Mouse (Mus musculus): ENCODE results near the gene Moxd1. TPM values are rescaled to one million over a fixed set of nuclear protein-coding genes. Genes with fewer than 3 reads are reported as not detected.

Moxd1 gene
- polyA plus RNA-seq, 1 experiment from 2014 or later, result 0.25 TPM

DNA sequence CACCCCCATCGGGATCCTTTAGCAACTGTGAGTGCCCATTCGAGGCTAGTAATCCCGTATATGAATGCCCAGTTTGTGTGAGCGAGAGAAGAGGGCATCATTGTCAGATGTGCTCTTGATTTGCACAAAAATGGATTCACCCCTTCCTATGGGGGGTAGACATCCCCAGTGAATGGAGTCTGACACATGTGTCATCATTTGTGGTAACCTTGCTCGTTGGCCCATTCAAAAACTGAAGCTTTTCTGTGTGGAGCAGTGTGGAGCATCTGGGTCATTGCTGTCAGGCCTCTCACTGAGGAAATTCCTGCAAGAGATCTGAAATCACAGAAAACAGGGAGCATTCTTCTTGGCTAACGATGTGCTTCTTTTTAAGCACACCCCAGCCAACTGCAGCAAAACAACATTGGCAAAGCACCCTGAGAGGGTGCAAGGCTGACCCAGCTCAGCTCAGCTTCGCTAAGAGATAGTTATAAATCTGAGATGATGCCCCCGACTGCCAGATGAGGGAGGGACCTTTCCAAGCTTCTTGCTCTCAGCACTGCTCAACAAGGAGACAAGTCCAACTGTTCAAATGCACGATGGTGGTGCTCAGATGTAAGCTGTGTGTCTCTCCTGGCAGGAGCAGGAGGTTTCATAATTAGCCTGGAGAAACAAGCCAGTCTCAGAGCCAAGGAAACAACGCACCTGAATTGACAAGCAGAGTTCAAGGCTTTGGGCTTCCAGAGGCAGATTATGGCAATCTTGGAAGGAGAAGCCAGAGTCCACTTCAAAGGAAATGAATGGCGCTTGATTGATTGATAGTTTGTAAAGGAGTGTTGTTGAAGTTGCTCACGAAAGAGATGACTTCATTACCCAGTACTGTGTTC lies 5.2 kb downstream of the Moxd1 start:
- Histone ChIP-seq H3K9me3 (replicated peaks) (no peaks in the 10 kb centered on the region), H3K4me2 (no peak overlapping the region), H3K4me3 (replicated peaks) (no peak overlapping the region), H3K9ac (no peak overlapping the region), H3K4me1 (replicated peaks) (peaks cover 4% of the 10 kb centered on the region), H3K27ac (no peak overlapping the region), H3K27me3 (peaks cover 19% of the 10 kb centered on the region), H3K36me3 (no peaks in the 10 kb centered on the region)
- WGBS (ENCODE audit: insufficient replicate concordance), result 53% methylated on average over 12 of the region's 12 CpGs
- no peak for ATAC-seq (ENCODE audit: low read depth)
- no peak for DNase-seq

DNA sequence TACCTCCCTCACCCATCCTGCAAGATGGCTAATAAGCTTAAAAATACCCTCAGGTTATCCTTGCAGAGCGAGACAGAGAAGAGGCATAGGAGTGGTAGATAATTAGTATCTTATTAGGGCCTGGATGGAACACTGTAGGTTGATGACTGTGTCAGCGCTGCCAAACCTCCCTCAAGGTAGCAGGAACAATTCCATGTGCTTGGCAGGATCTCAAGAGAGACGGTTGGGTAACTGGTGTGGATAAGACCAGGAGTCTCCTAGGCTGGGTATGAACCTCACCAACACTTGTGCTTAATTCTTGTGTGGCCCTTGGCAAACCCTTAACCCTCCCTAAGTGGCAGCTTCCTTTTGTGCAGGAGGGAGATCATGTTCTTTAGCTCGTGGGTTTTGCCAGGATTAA lies 9.0 kb downstream of the Moxd1 start:
- Histone ChIP-seq H3K4me1 (replicated peaks) (no peaks in the 10 kb centered on the region), H3K9me3 (replicated peaks) (no peaks in the 10 kb centered on the region), H3K9ac (no peak overlapping the region), H3K36me3 (no peaks in the 10 kb centered on the region), H3K27me3 (no peaks in the 10 kb centered on the region), H3K4me3 (replicated peaks) (no peak overlapping the region), H3K27ac (no peak overlapping the region), H3K4me2 (no peak overlapping the region)
- ATAC-seq (ENCODE audit: low read depth) (no peak), DNase-seq (no peak)
- 52% methylated on average over 4 of the region's 4 CpGs for WGBS (ENCODE audit: insufficient replicate concordance)

DNA sequence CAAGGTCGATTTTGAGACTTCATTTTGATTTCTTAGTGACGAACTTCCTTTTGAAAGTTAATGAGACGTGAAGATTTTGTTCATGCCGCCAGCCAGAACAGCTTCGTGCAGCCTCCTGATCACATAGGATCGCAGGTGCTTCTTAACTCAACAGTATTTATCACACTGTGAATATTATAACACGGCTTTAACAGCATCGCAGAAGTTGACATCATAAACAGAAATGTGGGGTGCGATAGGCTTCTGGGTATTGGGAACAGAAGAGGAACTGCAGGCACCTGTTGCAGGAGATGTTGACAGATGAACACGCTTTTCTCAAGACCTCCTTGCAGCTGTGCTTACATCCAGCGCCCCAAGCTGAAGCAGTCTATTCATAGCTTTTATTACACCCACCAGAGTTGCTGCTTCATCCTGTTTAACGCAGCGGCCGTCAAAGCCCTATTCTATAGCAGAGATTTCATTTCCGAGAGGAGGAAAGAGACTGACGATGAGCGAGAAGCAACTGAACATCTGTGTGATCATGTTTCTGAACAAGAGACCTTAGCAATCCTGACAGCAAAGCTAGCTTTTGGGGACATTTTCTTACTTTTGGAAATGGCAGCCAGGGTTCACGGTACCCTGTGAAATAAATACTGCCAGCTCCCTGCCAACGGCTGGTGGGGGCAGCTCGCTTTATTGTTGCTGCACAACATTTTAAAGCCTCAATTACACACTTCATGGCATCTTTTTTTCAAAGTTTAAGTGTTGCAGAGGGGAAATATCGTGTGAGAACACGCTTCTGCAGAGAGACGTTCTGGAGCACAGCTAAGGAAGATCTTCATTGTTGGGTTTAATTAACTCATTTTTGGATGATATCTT lies 12.3 kb downstream of the Moxd1 start:
- no peak overlapping the region for H3K9ac ChIP-seq
- no peak overlapping the region for H3K27ac ChIP-seq
- ATAC-seq (ENCODE audit: low read depth) (no peak), DNase-seq (no peak)
- no peak overlapping the region for H3K4me2 ChIP-seq
- no peaks in the 10 kb centered on the region for H3K27me3 ChIP-seq
- H3K9me3 ChIP-seq (replicated peaks), result no peaks in the 10 kb centered on the region
- 68% methylated on average over 23 of the region's 23 CpGs for WGBS (ENCODE audit: insufficient replicate concordance)
- H3K36me3 ChIP-seq, result no peaks in the 10 kb centered on the region
- no peak overlapping the region for H3K4me3 ChIP-seq (replicated peaks)
- H3K4me1 ChIP-seq (replicated peaks), result no peaks in the 10 kb centered on the region

DNA sequence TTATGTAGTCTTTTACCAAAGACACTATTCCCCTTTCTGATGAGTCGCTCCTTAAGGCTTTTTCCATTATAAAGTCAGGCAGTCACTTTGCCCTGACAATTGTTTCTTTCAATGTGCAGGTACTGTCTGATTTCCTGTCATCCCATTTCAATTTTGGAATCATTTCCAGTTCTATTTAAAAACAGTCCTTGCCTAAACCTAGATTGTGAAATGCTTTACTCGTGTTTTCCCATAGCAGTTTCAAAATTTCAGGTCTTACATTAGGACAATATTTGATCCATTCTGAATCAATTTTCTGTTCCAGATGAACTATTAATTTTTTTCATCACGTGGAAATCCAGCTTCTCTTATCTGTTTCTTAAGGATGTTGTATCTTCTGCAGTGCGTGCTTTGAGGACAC lies 23.5 kb downstream of the Moxd1 start:
- WGBS (ENCODE audit: insufficient replicate concordance), result 54% methylated on average over 4 of the region's 4 CpGs
- Histone ChIP-seq H3K9me3 (replicated peaks) (no peaks in the 10 kb centered on the region), H3K9ac (no peak overlapping the region), H3K36me3 (no peaks in the 10 kb centered on the region), H3K4me1 (replicated peaks) (no peaks in the 10 kb centered on the region), H3K4me2 (no peak overlapping the region), H3K27me3 (no peaks in the 10 kb centered on the region), H3K27ac (no peak overlapping the region), H3K4me3 (replicated peaks) (no peak overlapping the region)
- no peak for DNase-seq
- ATAC-seq (ENCODE audit: low read depth), result no peak

DNA sequence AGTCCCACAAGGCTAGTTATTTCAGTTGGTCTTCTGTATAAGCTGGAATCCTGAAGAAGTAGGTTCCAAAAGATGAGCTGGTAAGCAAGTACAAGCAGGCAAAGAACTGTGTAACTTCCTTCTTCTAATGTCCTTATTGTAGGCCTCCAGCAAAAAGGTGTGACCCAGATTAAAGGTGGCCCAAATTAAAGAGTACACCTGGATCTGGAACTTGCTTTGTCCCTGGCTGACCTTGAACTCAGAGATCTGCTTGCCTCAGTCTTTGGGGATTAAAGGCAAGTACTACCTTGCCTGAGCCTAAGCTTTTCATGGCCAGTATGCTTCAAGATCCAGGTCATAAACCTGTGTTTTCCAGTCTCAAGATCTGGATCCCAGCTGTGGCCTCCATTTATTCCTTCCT lies 24.8 kb downstream of the Moxd1 start:
- H3K36me3 ChIP-seq, result no peaks in the 10 kb centered on the region
- no peak overlapping the region for H3K9ac ChIP-seq
- H3K9me3 ChIP-seq (replicated peaks), result no peaks in the 10 kb centered on the region
- ATAC-seq (ENCODE audit: low read depth) (no peak), DNase-seq (no peak)
- H3K4me3 ChIP-seq (replicated peaks), result no peak overlapping the region
- H3K27me3 ChIP-seq, result no peaks in the 10 kb centered on the region
- no peaks in the 10 kb centered on the region for H3K4me1 ChIP-seq (replicated peaks)
- H3K27ac ChIP-seq, result no peak overlapping the region
- no peak overlapping the region for H3K4me2 ChIP-seq

DNA sequence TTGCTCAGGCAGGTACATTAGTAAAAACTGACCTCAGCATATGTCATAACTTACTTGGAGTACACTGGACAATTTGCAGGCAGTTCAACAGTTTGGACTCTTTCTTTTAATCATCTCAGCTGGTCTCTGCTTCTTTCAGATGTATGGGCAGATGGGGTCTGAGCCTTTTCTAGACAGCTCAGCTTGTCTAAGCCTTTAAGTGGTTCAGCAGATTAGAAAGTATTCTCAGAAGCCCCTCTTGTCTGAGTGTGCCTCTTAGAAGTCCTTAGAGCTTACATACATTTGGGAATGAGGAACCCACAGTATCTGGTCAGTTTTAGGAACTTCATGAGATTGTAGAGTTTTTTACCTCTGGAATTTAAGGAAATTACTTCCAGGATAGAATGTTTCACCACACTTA lies 28.3 kb downstream of the Moxd1 start:
- H3K9ac ChIP-seq, result no peak overlapping the region
- no peaks in the 10 kb centered on the region for H3K9me3 ChIP-seq (replicated peaks)
- no peak overlapping the region for H3K27ac ChIP-seq
- no peaks in the 10 kb centered on the region for H3K27me3 ChIP-seq
- no peak overlapping the region for H3K4me3 ChIP-seq (replicated peaks)
- H3K4me1 ChIP-seq (replicated peaks), result no peaks in the 10 kb centered on the region
- H3K36me3 ChIP-seq, result no peaks in the 10 kb centered on the region
- no peak for DNase-seq
- no peak overlapping the region for H3K4me2 ChIP-seq
- ATAC-seq (ENCODE audit: low read depth), result no peak

DNA sequence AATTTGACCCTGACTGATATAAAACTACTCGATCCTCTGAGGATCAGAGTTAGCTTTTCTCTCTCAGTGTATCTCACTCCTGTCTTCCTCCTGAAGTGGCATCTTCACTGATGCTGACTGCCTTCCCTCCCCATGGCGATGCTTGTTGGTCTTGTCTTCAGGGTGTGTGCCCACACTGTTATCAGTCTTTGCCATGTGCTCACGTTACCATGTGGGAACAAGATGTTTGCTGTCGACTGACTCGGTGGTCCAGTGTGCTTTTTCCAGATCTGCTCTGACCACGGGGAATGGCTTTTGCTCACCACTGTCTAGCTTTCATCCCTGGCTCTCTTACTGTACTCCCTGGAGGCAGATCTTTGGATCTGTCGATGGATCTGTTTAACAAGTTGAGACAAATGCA lies 34.8 kb downstream of the Moxd1 start:
- Histone ChIP-seq H3K4me3 (replicated peaks) (no peak overlapping the region), H3K9me3 (replicated peaks) (no peaks in the 10 kb centered on the region), H3K4me2 (no peak overlapping the region), H3K4me1 (replicated peaks) (no peaks in the 10 kb centered on the region), H3K36me3 (no peaks in the 10 kb centered on the region), H3K27ac (no peak overlapping the region), H3K27me3 (no peaks in the 10 kb centered on the region), H3K9ac (no peak overlapping the region)
- ATAC-seq (ENCODE audit: low read depth), result 0 out of 2 replicates have a peak, but pooled peaks have one; percentile 47
- no peak for DNase-seq
- WGBS (ENCODE audit: insufficient replicate concordance), result 42% methylated on average over 7 of the region's 7 CpGs

DNA sequence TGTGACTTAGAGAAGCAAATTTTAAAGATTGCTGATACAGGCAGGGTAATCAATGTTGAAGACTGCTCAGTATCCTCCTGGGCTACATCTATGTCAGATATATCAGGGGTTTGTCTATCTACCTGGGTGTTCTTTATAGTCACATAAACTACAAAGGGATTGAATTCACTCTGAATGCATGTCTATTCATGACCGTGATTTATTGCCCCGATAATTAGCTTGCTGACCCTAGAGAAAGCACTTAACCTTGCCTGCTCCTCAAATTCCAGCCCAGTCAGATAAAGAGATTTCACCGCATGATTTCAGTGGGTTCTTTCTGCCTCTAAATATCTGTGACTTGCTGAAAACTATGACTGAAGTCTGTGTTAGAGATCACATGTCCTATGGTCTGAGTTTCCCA lies 35.6 kb downstream of the Moxd1 start:
- H3K27me3 ChIP-seq, result no peaks in the 10 kb centered on the region
- H3K4me2 ChIP-seq, result no peak overlapping the region
- DNase-seq (no peak), ATAC-seq (ENCODE audit: low read depth) (no peak)
- no peak overlapping the region for H3K9ac ChIP-seq
- no peak overlapping the region for H3K27ac ChIP-seq
- WGBS (ENCODE audit: insufficient replicate concordance), result 74% methylated on average over 3 of the region's 3 CpGs
- H3K9me3 ChIP-seq (replicated peaks), result no peaks in the 10 kb centered on the region
- no peak overlapping the region for H3K4me3 ChIP-seq (replicated peaks)
- H3K36me3 ChIP-seq, result no peaks in the 10 kb centered on the region
- H3K4me1 ChIP-seq (replicated peaks), result no peaks in the 10 kb centered on the region

DNA sequence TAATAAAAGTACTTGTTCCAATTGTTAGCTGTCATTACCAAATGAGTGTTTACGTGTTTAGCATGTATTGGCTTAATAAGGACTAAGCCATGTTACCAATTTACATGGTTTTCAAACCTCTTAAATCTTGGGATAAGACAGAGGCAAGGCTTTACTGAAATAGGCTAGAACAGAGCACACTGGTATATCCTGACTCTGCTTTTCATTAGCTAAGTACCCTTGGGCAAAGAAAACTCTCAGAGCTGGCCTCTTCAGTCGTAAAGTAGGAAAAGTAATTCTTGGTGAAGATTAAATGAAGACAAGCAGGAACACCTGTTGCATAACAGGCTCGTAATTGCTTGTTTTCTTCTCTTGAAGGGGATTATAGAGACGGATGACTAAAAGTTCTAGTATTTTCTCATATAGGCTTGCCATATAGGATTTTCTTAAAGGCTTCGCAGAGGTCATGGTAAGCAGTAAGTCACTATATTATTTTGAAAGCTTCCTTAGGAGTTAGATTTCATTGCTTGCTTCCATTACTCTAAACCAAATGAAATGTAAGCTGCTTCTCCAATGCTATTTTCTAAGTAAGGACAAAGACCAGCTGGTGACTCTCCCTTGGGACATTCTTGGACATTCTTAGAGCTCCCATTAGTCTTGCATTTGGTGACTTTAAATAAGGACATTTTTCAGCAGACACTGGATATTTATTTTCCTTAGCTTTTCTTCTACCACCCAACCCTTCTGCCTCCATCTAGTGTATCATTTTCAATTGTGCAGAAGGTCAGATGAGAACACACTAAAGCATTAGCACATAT lies 36.7 kb downstream of the Moxd1 start:
- no peaks in the 10 kb centered on the region for H3K4me1 ChIP-seq (replicated peaks)
- DNase-seq (no peak), ATAC-seq (ENCODE audit: low read depth) (no peak)
- H3K4me2 ChIP-seq, result no peak overlapping the region
- H3K4me3 ChIP-seq (replicated peaks), result no peak overlapping the region
- no peaks in the 10 kb centered on the region for H3K27me3 ChIP-seq
- no peak overlapping the region for H3K9ac ChIP-seq
- no peak overlapping the region for H3K27ac ChIP-seq
- WGBS (ENCODE audit: insufficient replicate concordance), result 74% methylated on average over 5 of the region's 5 CpGs
- H3K36me3 ChIP-seq, result no peaks in the 10 kb centered on the region
- H3K9me3 ChIP-seq (replicated peaks), result no peaks in the 10 kb centered on the region

DNA sequence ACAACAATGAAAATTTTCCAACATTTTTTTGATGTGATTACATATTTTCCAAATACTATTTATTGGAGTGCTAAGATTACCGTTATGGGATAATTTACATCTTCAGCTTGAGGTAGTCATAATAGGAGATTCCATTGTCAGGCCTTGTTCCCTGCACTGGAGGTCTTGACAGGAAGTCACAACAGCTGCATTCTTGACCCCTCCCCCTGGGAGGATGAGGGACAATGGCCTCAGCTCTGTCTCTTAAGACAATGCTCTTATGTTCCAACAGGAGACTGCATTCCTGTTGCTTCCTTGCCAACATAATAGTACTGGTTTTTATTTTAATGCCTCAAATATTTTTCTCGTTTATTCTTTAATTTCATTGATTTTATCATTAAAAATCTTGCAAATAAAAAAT lies 44.2 kb downstream of the Moxd1 start:
- Histone ChIP-seq H3K9me3 (replicated peaks) (no peaks in the 10 kb centered on the region), H3K4me3 (replicated peaks) (no peak overlapping the region), H3K4me2 (no peak overlapping the region), H3K27ac (no peak overlapping the region), H3K9ac (no peak overlapping the region), H3K27me3 (no peaks in the 10 kb centered on the region), H3K4me1 (replicated peaks) (no peaks in the 10 kb centered on the region), H3K36me3 (no peaks in the 10 kb centered on the region)
- DNase-seq (no peak), ATAC-seq (ENCODE audit: low read depth) (no peak)
- WGBS (ENCODE audit: insufficient replicate concordance), result 48% methylated on average over 2 of the region's 2 CpGs

DNA sequence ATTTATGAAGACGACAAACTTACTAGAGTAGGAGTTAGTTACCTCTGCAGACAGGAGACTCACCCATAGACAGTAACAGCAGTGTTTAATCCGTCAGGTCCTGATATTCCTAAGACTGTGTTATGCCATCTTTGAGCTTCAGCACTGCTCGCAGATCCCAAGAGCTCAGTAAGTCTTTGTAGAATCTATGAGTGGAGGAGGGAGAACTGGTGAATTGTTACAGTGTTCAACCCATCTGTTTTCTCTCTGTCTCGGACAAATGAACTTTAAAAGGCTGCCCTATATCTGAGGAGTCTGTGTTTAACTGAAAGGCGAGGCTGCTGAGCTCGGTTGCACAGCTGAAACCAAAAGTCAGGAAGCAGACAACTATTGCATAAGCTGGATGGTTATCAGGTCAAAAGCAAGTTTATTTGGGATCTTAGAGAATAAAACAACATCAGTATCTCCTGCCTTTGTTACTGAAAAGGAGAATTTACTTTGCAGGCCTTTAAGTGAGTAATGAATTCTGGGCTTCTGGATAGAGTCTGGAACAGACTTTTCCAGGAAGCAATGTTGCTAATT lies 47.8 kb downstream of the Moxd1 start:
- no peak overlapping the region for H3K4me3 ChIP-seq (replicated peaks)
- WGBS (ENCODE audit: insufficient replicate concordance), result 29% methylated on average over 6 of the region's 6 CpGs
- DNase-seq (no peak), ATAC-seq (ENCODE audit: low read depth) (no peak)
- H3K27ac ChIP-seq, result no peak overlapping the region
- no peak overlapping the region for H3K9ac ChIP-seq
- H3K27me3 ChIP-seq, result no peaks in the 10 kb centered on the region
- no peaks in the 10 kb centered on the region for H3K9me3 ChIP-seq (replicated peaks)
- no peaks in the 10 kb centered on the region for H3K4me1 ChIP-seq (replicated peaks)
- H3K4me2 ChIP-seq, result no peak overlapping the region
- H3K36me3 ChIP-seq, result no peaks in the 10 kb centered on the region
